Mouse (Mus musculus) hindbrain, postnatal 0 days (tissue): Measurements from ENCODE around the gene Anp32e. TPM values are rescaled to one million over a fixed set of nuclear protein-coding genes. Genes with fewer than 3 reads are reported as not detected.

Experiments
- ATAC-seq: fragments of 200-750 bp; cut with Nextera tagmentation; 2 replicates; pipeline ENCODE4 v1.8.0; 2017; ENCODE audit warnings: mild to moderate bottlenecking, moderate TSS enrichment, moderate library complexity
- DNase-seq: peaks from one replicate; pipeline ENCODE4 v3.0.0-alpha.2; 2015; ENCODE audit warnings: low spot score
- H3K27ac ChIP-seq: fragments of 300-500 bp; sonication (generic); 2 replicates; pipeline ENCODE4 v1.5.1; 2014; ENCODE audit warnings: mild to moderate bottlenecking
- H3K27me3 ChIP-seq: fragments of 300-500 bp; sonication (generic); 2 replicates; pipeline ENCODE4 v1.6.1; 2014; ENCODE audit warnings: low read length, mixed read lengths; ENCODE audit not compliant: insufficient read depth
- H3K36me3 ChIP-seq: fragments of 300-500 bp; sonication (generic); 2 replicates; pipeline ENCODE4 v1.6.1; 2014; ENCODE audit warnings: low read length, mixed read lengths; ENCODE audit not compliant: insufficient read depth
- H3K4me1 ChIP-seq: fragments of 300-500 bp; sonication (generic); 2 replicates; pipeline ENCODE4 v1.6.1; 2014; ENCODE audit warnings: antibody characterized with exemption, low read length, mixed read lengths; ENCODE audit not compliant: insufficient read depth
- H3K4me2 ChIP-seq: fragments of 300-500 bp; sonication (generic); 2 replicates; pipeline ENCODE4 v1.6.1; 2014; ENCODE audit warnings: low read depth, mild to moderate bottlenecking, low read length, moderate library complexity, mixed read lengths
- H3K4me3 ChIP-seq: fragments of 300-500 bp; sonication (generic); 2 replicates; pipeline ENCODE4 v1.5.1; 2014; ENCODE audit warnings: low read length
- H3K9ac ChIP-seq: fragments of 300-500 bp; sonication (generic); replicated peaks from 2 replicates; pipeline ENCODE4 v1.6.1; 2014; ENCODE audit warnings: mild to moderate bottlenecking, low read length, moderate library complexity, mixed read lengths
- H3K9me3 ChIP-seq: fragments of 300-500 bp; sonication (generic); 2 replicates; pipeline ENCODE4 v1.6.1; 2016; ENCODE audit warnings: low read length, mixed read lengths
- CTCF ChIP-seq: IDR thresholded peaks from 2 replicates; pipeline ENCODE4 v1.5.1; 2016; ENCODE audit warnings: antibody characterized with exemption, control low read depth, low read depth
- WGBS: fragments of 180-500 bp; shearing (Covaris S2); extraction: QIAGEN DNeasy Blood & Tissue Kit; methylation state at CpG from one replicate; pipeline ENCODE4 v1.1.7; 2014; 5-methylcytosine and 5-hydroxymethylcytosine counted together
- polyA plus RNA-seq: library from polyadenylated mRNA; unstranded; fragments of >200 nt; fragmentation: Nextera tagmentation; extraction: Ambion mirVana; gene quantifications from 2 replicates; pipeline ENCODE4 v1.2.1, GENCODE M21; 2015
- total RNA-seq: library from RNA; depleted of rRNA; stranded (reverse); fragments of >200 nt; gene quantifications from 2 replicates; pipeline ENCODE4 v1.2.3, GENCODE M21; 2014

Gene Anp32e
- total and polyA plus RNA-seq, 2 experiments from 2014 or later, result 27.5 to 127 TPM

DNA sequence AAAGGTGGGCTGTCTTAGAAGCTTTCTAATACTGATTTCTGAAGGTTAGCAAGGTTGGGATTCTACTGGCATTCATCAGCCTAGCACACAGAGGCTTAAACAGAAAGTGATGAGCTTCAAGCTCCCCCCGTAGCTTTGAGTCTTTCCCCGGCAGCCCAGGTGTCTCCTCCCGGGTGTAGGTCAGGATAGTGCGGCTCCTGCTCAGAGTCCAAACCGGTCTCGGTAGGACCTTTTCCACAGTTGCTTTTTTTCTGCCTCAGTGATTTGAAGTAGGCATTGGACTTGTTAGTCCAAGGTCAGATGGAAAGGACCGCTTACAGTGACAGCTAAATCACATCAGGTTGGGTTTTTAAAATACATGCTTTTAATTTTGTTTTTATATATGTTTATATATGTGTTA, 3.5 kb downstream of the Anp32e start:
- ATAC-seq, result no peak
- no peaks in the 10 kb centered on the region for H3K9me3 ChIP-seq
- no peak for DNase-seq
- H3K4me2 ChIP-seq, result no peak overlapping the region
- peaks cover 16% of the 10 kb centered on the region; the same call in 1 of the 2 replicates for H3K36me3 ChIP-seq
- H3K4me3 ChIP-seq, result no peak overlapping the region
- no peaks in the 10 kb centered on the region for H3K27me3 ChIP-seq
- 89% methylated on average over 7 of the region's 7 CpGs for WGBS
- no peak overlapping the region for H3K27ac ChIP-seq
- TF ChIP-seq CTCF, result no peak
- H3K4me1 ChIP-seq, result no peaks in the 10 kb centered on the region
- no peak overlapping the region for H3K9ac ChIP-seq

DNA sequence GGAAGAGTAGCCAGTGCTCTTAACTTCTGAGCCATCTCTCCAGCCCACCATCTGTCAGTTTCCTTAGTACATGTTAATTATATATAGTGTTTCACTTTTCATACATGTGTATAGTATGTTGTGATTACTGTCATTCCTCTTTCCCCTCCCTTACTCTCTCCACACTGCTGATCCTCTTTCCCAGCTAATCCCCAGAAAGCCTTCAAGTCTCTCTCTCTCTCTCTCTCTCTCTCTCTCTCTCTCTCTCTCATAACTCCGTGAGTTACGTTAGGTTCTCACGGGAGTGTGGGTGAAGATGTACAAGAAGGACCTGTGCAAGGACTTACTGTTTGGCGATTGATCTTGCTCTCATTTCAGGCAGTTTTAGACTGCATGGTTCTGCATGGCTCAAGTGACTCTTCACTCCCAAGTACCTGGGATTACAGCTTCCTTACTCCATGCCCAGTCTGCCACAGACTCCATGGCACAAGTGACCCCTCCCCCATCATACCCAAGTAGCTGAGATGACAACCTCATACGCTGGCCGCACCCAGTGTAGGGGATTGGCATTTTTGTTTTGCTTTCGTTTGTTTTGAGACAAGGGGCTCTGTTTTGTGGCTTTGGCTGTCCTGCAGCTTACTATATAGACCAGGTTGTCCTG, 4.2 kb downstream of the Anp32e start:
- Histone ChIP-seq H3K4me2 (no peak overlapping the region), H3K27ac (no peak overlapping the region), H3K36me3 (peaks cover 23% of the 10 kb centered on the region; the same call in 1 of the 2 replicates), H3K9ac (no peak overlapping the region), H3K27me3 (no peaks in the 10 kb centered on the region), H3K4me3 (no peak overlapping the region), H3K4me1 (no peaks in the 10 kb centered on the region), H3K9me3 (no peaks in the 10 kb centered on the region)
- DNase-seq (no peak), ATAC-seq (no peak)
- 91% methylated on average over 7 of the region's 7 CpGs for WGBS
- TF ChIP-seq CTCF, result no peak

DNA sequence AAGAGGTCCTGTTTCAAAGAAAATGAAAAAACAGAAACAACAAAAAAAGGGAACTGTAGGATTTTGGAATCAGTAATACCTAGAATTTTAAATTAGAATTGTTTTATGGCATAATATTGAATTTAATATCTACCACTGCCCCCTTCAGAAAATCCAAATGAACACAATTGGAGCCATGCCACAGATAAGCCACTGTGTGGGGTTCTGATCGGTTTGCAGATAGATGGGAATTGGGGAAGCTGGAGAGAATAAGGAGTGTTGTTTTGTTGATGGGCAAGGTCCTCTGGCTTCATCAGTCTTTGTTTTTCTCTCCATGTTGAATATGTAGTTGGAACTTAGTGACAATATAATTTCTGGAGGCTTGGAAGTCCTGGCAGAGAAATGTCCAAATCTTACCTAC, 5.4 kb downstream of the Anp32e start:
- Histone ChIP-seq H3K4me1 (no peaks in the 10 kb centered on the region), H3K4me2 (no peak overlapping the region), H3K9ac (no peak overlapping the region), H3K27ac (no peak overlapping the region), H3K9me3 (no peaks in the 10 kb centered on the region), H3K4me3 (no peak overlapping the region), H3K36me3 (peaks cover 26% of the 10 kb centered on the region; the same call in 1 of the 2 replicates), H3K27me3 (no peaks in the 10 kb centered on the region)
- DNase-seq, result no peak
- TF ChIP-seq CTCF, result no peak
- 94% methylated on average over 1 of the region's 1 CpGs for WGBS
- no peak for ATAC-seq

DNA sequence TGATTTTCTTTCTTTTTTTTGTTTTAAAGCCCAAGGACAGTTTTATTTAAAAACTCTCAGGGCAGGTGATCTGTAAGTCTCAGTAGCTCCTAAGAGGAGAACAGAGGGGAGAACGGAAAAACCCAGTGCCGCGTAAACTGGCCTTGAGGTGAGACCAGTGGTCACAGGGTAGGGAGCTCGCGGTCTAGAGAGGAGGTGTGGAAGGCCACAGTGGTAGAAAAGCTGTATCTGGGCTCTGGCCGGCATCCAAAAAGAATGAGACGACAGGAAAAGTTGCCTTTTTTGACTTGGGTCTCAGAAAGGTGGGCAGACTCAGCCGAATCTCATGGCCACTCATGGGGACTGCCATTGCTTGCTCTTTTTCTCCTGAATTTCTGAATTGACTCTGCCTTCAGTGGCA, 9.2 kb downstream of the Anp32e start:
- no peaks in the 10 kb centered on the region for H3K9me3 ChIP-seq
- H3K4me3 ChIP-seq, result no peak overlapping the region
- H3K27me3 ChIP-seq, result no peaks in the 10 kb centered on the region
- no peak for TF ChIP-seq CTCF
- ATAC-seq (no peak), DNase-seq (no peak)
- peaks cover 37% of the 10 kb centered on the region; the same call in 1 of the 2 replicates for H3K36me3 ChIP-seq
- H3K4me1 ChIP-seq, result no peaks in the 10 kb centered on the region
- H3K9ac ChIP-seq, result no peak overlapping the region
- no peak overlapping the region for H3K27ac ChIP-seq
- 97% methylated on average over 8 of the region's 8 CpGs for WGBS
- H3K4me2 ChIP-seq, result no peak overlapping the region

DNA sequence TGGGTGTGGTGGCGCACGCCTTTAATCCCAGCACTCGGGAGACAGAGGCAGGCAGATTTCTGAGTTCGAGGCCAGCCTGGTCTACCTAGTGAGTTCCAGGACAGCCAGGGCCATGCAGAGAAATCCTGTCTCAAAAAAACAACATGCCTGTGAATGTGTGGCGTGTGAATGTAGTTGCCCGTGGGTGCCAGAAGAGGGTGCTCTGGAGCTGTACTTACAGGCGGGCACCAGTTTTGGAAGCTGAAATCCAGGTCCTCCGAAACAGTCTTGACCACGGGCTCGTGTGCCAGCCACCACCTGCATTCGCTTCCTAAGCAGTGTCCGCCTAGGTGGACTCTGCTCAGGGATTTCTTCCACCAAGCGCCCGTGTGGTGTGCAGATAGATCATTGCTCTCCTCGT, 9.8 kb downstream of the Anp32e start:
- H3K9ac ChIP-seq, result no peak overlapping the region
- TF ChIP-seq CTCF, result peak; percentile 51
- DNase-seq (no peak), ATAC-seq (no peak)
- no peaks in the 10 kb centered on the region for H3K9me3 ChIP-seq
- H3K27me3 ChIP-seq, result no peaks in the 10 kb centered on the region
- H3K4me3 ChIP-seq, result no peak overlapping the region
- no peak overlapping the region for H3K4me2 ChIP-seq
- no peaks in the 10 kb centered on the region for H3K4me1 ChIP-seq
- WGBS, result 94% methylated on average over 15 of the region's 15 CpGs
- no peak overlapping the region for H3K27ac ChIP-seq
- H3K36me3 ChIP-seq, result peaks cover 37% of the 10 kb centered on the region; the same call in 1 of the 2 replicates

DNA sequence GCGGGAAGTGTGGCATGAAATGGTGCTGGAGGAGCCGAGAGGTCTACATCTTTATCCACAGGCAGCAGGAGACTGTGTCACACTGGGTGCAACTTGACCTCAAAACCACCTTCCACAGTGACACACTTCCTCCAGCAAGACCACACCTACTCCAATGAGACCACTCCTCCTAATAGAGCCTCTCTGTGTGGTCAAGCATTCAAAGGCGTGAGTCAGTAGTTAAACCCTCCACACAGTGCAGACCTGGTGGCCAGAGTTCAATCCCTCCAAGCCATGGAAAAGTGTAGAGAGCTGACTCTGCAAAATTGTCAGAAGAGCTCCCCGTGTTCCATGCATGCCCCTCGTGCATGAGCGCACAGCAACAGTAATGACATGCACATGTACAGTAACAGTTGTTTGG, 13.7 kb downstream of the Anp32e start:
- Histone ChIP-seq H3K9ac (no peak overlapping the region), H3K9me3 (no peaks in the 10 kb centered on the region), H3K4me3 (no peak overlapping the region), H3K4me2 (no peak overlapping the region), H3K27ac (no peak overlapping the region), H3K4me1 (no peaks in the 10 kb centered on the region), H3K36me3 (peaks cover 18% of the 10 kb centered on the region; the same call in 1 of the 2 replicates), H3K27me3 (no peaks in the 10 kb centered on the region)
- WGBS, result 72% methylated on average over 6 of the region's 6 CpGs
- no peak for DNase-seq
- no peak for ATAC-seq
- TF ChIP-seq CTCF, result no peak

DNA sequence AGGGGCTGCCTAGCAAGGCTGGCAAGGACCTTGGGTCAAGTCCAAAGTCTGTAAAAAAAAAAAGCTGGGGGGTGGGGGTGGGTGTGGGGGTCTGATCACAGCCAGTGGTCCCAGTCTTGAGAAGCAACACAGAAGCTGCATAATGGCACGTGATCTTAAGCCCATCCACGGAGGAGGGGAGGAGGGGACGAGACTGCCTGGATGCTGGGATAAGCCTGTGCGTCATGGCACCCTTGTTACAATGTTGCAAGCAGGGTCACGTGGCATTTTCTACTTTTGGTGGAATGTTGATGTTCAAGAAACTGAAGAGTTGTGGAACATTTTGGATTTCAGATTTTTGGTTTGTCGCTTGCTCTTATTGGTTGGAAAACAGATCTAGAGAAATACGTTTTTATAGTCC, 14.2 kb downstream of the Anp32e start:
- TF ChIP-seq CTCF, result no peak
- Histone ChIP-seq H3K27ac (no peak overlapping the region), H3K27me3 (no peaks in the 10 kb centered on the region), H3K4me3 (no peak overlapping the region), H3K4me2 (no peak overlapping the region), H3K9me3 (no peaks in the 10 kb centered on the region), H3K9ac (no peak overlapping the region), H3K36me3 (peaks cover 14% of the 10 kb centered on the region; the same call in 1 of the 2 replicates), H3K4me1 (no peaks in the 10 kb centered on the region)
- DNase-seq, result no peak
- no peak for ATAC-seq
- 89% methylated on average over 7 of the region's 7 CpGs for WGBS
